Mouse (Mus musculus): ENCODE data around the gene Apbb1.

DNA sequence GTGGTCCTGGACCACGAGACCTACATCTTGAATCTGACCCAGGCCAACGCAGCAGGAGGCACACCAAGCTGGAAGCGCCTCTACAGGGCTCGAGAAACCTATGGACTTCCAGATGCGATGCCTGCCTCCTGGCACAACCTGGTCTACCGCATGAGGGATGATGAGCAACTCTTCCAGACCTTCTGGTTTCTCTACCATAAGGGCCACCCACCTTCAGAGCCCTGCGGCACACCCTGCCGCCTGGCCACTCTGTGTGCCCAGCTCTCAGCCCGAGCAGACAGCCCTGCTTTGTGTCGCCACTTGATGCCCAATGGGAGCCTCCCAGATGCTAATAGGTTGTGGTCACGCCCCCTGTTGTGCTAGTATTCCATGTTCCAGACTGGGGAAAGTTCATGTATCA is 23.8 kb downstream of the Apbb1 start:
- TF ChIP-seq CTCF (IDR thresholded peaks at IDR 0.05; ENCODE audit: insufficient read depth, low read length) (no peak), POLR2A (IDR thresholded peaks at IDR 0.05; ENCODE audit: borderline replicate concordance, extremely low read depth, low read depth, low read length) (no peak)

All from lung, adult 2 months (tissue).